Mouse (Mus musculus): Measurements from ENCODE around the gene Dock4. TPM values are rescaled to one million over a fixed set of nuclear protein-coding genes. Genes with fewer than 3 reads are reported as not detected.
A peak's percentile ranks its signal among the peaks of the same experiment; 100 is the strongest.

The Dock4 gene
- total and polyA plus RNA-seq, 3 experiments, result 0.26 to 0.67 (median 0.38) TPM

DNA sequence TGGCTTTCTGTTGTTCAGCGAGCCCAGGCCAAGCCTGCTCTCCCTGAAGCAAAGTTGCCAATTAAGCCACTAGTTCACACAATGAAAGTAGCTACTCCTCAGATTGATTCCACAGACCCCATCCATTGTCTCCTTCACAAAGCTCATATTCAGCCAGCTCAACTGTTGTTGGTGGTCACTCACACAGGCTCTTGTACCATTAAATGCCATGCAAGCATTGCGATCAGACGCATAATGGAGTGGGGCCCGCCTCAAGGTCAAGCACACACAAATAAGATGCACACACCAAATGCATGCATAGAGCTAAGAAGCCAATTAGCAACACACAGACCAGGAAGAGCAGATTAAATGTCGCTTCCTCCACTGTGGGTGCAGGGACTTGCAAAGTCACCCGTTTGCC, 391.2 kb downstream of the Dock4 start:
- Histone ChIP-seq H3K36me3 (replicated peaks in 1 of 2; ENCODE audit: control insufficient read depth in 1 of 2, insufficient read depth in 1 of 2, low read length in 1 of 2) (no peaks in the 10 kb centered on the region), H3K4me3 (replicated peaks in 1 of 3; ENCODE audit: low read depth in 2 of 3, low read length in 2 of 3, poor library complexity in 1 of 3) (no peak overlapping the region), H3K27me3 (replicated peaks) (no peaks in the 10 kb centered on the region), H3K9ac (ENCODE audit: insufficient read depth, low read depth) (no peak overlapping the region), H3K9me3 (replicated peaks; ENCODE audit: low read length) (no peaks in the 10 kb centered on the region), H3K4me2 (ENCODE audit: insufficient read depth, low read depth, poor library complexity, severe bottlenecking) (no peak overlapping the region), H3K4me1 (ENCODE audit: control insufficient read depth in 1 of 2, insufficient read depth in 2 of 2) (peaks cover 0 to 3% of the 10 kb centered on the region in 2 experiments; a peak in 2 of 4 replicates), H3K27ac (ENCODE audit: insufficient read depth, low read depth) (no peak overlapping the region), H3K79me2 (replicated peaks; ENCODE audit: control insufficient read depth, extremely low read depth, insufficient read depth, poor library complexity, severe bottlenecking) (no peaks in the 10 kb centered on the region)
- DNase-seq (ENCODE audit: extremely low read depth), result no peak
- dilution Hi-C loops (cut with MboI; ENCODE audit: extremely low pct_ligation_motif_present, extremely low pct_unique_long_range_greater_than_20kb, low sequenced_read_pairs), result no loop called here
- TF ChIP-seq ELF1 (IDR thresholded peaks at IDR 0.05; ENCODE audit: low read depth, low read length) (no peak), CHD1 (IDR thresholded peaks at IDR 0.05; ENCODE audit: low read depth, low read length) (no peak), ZMIZ1 (IDR thresholded peaks at IDR 0.05; ENCODE audit: low read depth, low read length) (no peak), CTCF (conservative IDR thresholded peaks at IDR 0.05 in 1 of 2, IDR thresholded peaks at IDR 0.05 in 1 of 2; ENCODE audit: low read depth in 2 of 2, low read length in 2 of 2) (no peak), ZNF384 (IDR thresholded peaks at IDR 0.05; ENCODE audit: low read depth, low read length) (no peak), KAT2A (IDR thresholded peaks at IDR 0.05; ENCODE audit: insufficient replicate concordance, low read length) (no peak), GABPA (IDR thresholded peaks at IDR 0.05; ENCODE audit: insufficient replicate concordance, low read depth, low read length) (no peak), MXI1 (IDR thresholded peaks at IDR 0.05; ENCODE audit: low read depth, low read length) (no peak), JUND (conservative IDR thresholded peaks at IDR 0.05; ENCODE audit: low read depth, low read length) (no peak)
- in situ Hi-C loops (cut with MboI; ENCODE audit: low pct_ligation_motif_present, low pct_unique_long_range_greater_than_20kb, low sequenced_read_pairs), result loop anchor here (25.0 kb wide), 2 partner anchors 375 to 650 kb away; partner anchors contain the start of gene Lrrn3

DNA sequence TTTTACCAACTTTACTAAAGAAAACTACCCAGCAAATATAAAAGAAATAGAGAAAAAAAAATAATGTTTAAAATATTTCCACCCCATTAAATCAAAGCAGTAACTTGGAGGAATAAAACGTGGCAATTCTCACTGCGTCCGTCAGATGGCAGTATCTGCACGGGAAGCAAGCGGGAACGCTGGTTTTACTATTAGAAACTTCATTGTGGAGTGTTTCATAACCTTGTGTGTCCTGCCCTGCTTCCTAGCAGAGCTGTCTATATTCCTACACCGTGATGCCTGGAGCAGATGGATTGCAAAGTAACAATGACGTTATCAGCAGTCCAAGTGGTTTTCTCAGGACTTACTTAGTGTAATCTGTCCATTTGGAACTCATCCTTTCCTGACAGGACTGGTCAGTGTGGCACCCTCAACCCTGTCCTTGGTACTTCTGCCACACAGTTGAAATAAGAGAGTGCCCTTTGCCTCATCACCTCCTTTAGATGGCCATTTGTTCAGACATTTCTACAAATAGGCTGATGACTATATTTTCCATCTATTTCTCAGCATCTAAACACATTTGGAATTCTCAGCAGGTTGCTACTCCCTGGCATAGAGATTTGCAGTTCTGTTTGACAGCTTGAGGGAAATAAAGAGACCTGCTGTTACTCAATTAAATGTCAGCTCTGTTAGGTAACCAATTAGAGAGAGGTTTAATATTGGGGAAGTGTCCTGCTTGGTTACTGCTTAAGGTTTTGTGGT, 392.0 kb downstream of the Dock4 start:
- DNase-seq (ENCODE audit: extremely low read depth), result peak; percentile 61
- in situ Hi-C loops (cut with MboI; ENCODE audit: low pct_ligation_motif_present, low pct_unique_long_range_greater_than_20kb, low sequenced_read_pairs) (loop anchor here (25.0 kb wide), 2 partner anchors 375 to 650 kb away; partner anchors contain the start of gene Lrrn3), dilution Hi-C loops (cut with MboI; ENCODE audit: extremely low pct_ligation_motif_present, extremely low pct_unique_long_range_greater_than_20kb, low sequenced_read_pairs) (no loop called here)
- TF ChIP-seq SMC3 (IDR thresholded peaks at IDR 0.05; ENCODE audit: low read depth, low read length) (peak; percentile 81), SIN3A (IDR thresholded peaks at IDR 0.05; ENCODE audit: low read length) (no peak), CTCF (conservative IDR thresholded peaks at IDR 0.05 in 1 of 2, IDR thresholded peaks at IDR 0.05 in 1 of 2; ENCODE audit: low read depth in 2 of 2, low read length in 2 of 2) (peak; percentile 89 to 92), ZC3H11A (IDR thresholded peaks at IDR 0.05; ENCODE audit: low read depth, low read length) (peak; percentile 75), POLR2AphosphoS2 (IDR thresholded peaks at IDR 0.05; ENCODE audit: low read depth, low read length) (no peak), TCF12 (IDR thresholded peaks at IDR 0.05; ENCODE audit: low read depth, low read length) (no peak), RAD21 (IDR thresholded peaks at IDR 0.05; ENCODE audit: low read depth, low read length) (peak; percentile 95)
- H3K4me3 ChIP-seq (replicated peaks in 1 of 3; ENCODE audit: low read depth in 2 of 3, low read length in 2 of 3, poor library complexity in 1 of 3), result no peak overlapping the region
- H3K4me2 ChIP-seq (ENCODE audit: insufficient read depth, low read depth, poor library complexity, severe bottlenecking), result no peak overlapping the region
- no peak overlapping the region for H3K27ac ChIP-seq (ENCODE audit: insufficient read depth, low read depth)
- H3K9ac ChIP-seq (ENCODE audit: insufficient read depth, low read depth), result no peak overlapping the region
- H3K79me2 ChIP-seq (replicated peaks; ENCODE audit: control insufficient read depth, extremely low read depth, insufficient read depth, poor library complexity, severe bottlenecking), result no peaks in the 10 kb centered on the region
- H3K36me3 ChIP-seq (replicated peaks in 1 of 2; ENCODE audit: control insufficient read depth in 1 of 2, insufficient read depth in 1 of 2, low read length in 1 of 2), result no peaks in the 10 kb centered on the region
- peaks cover 0 to 3% of the 10 kb centered on the region in 2 experiments; a peak in 2 of 4 replicates for H3K4me1 ChIP-seq (ENCODE audit: control insufficient read depth in 1 of 2, insufficient read depth in 2 of 2)
- no peaks in the 10 kb centered on the region for H3K27me3 ChIP-seq (replicated peaks)
- H3K9me3 ChIP-seq (replicated peaks; ENCODE audit: low read length), result no peaks in the 10 kb centered on the region

All from CH12.LX (cell line).